Mouse (Mus musculus) liver, postnatal 0 days (tissue): ENCODE data around the gene Phactr2. TPM values are rescaled to one million over a fixed set of nuclear protein-coding genes. Genes with fewer than 3 reads are reported as not detected.

ENCODE experiments used
- ATAC-seq: fragments of 200-750 bp; cut with Nextera tagmentation; 2 replicates; pipeline ENCODE4 v1.8.0; 2017; ENCODE audit warnings: mild to moderate bottlenecking, moderate library complexity
- DNase-seq: peaks from one replicate; pipeline ENCODE4 v3.0.0-alpha.2; 2016
- H3K27ac ChIP-seq: fragments of 300-500 bp; sonication (generic); 2 replicates; pipeline ENCODE4 v1.5.1; 2014; ENCODE audit warnings: antibody characterized with exemption, moderate library complexity, mild to moderate bottlenecking, low read depth
- H3K27me3 ChIP-seq: fragments of 300-500 bp; sonication (generic); 2 replicates; pipeline ENCODE4 v1.6.1; 2014; ENCODE audit warnings: low read length, control low read depth, mixed read lengths; ENCODE audit not compliant: insufficient read depth
- H3K36me3 ChIP-seq: fragments of 300-500 bp; sonication (generic); replicated peaks from 2 replicates; pipeline ENCODE4 v1.6.1; 2014; ENCODE audit warnings: mild to moderate bottlenecking, control low read depth, low read length, moderate library complexity, mixed read lengths; ENCODE audit not compliant: insufficient read depth
- H3K4me1 ChIP-seq: fragments of 300-500 bp; sonication (generic); 2 replicates; pipeline ENCODE4 v1.6.1; 2014; ENCODE audit warnings: antibody characterized with exemption, mild to moderate bottlenecking, control low read depth; ENCODE audit not compliant: insufficient read depth
- H3K4me2 ChIP-seq: fragments of 300-500 bp; sonication (generic); 2 replicates; pipeline ENCODE4 v1.6.1; 2014; ENCODE audit warnings: low read depth, mild to moderate bottlenecking, low read length, moderate library complexity, mixed read lengths
- H3K4me3 ChIP-seq: fragments of 300-500 bp; sonication (generic); 2 replicates; pipeline ENCODE4 v1.5.1; 2014; ENCODE audit warnings: low read depth, low read length
- H3K9ac ChIP-seq: fragments of 300-500 bp; sonication (generic); replicated peaks from 2 replicates; pipeline ENCODE4 v1.6.1; 2014; ENCODE audit warnings: mild to moderate bottlenecking, moderate library complexity
- H3K9me3 ChIP-seq: fragments of 300-500 bp; sonication (generic); 2 replicates; pipeline ENCODE4 v1.6.1; 2016; ENCODE audit warnings: mild to moderate bottlenecking, control low read depth, low read length, mixed read lengths
- CTCF ChIP-seq: sonication (generic); IDR thresholded peaks from 2 replicates; pipeline ENCODE4 v1.5.1; 2016; ENCODE audit warnings: antibody characterized with exemption, low read depth
- EP300 ChIP-seq: IDR thresholded peaks from 2 replicates; pipeline ENCODE4 v1.6.1; 2016; ENCODE audit warnings: antibody characterized with exemption, low read depth, mild to moderate bottlenecking
- WGBS: fragments of 180-500 bp; shearing (Covaris S2); extraction: QIAGEN DNeasy Blood & Tissue Kit; methylation state at CpG from one replicate; pipeline ENCODE4 v1.1.7; 2014; ENCODE audit not compliant: insufficient replicate concordance; 5-methylcytosine and 5-hydroxymethylcytosine counted together
- polyA plus RNA-seq: library from polyadenylated mRNA; unstranded; fragments of >200 nt; fragmentation: Nextera tagmentation; extraction: Ambion mirVana; gene quantifications from 2 replicates; pipeline ENCODE4 v1.2.1, GENCODE M21; 2015

Gene Phactr2
- polyA plus RNA-seq, 1 experiment from 2014 or later, result 4.9 TPM

DNA sequence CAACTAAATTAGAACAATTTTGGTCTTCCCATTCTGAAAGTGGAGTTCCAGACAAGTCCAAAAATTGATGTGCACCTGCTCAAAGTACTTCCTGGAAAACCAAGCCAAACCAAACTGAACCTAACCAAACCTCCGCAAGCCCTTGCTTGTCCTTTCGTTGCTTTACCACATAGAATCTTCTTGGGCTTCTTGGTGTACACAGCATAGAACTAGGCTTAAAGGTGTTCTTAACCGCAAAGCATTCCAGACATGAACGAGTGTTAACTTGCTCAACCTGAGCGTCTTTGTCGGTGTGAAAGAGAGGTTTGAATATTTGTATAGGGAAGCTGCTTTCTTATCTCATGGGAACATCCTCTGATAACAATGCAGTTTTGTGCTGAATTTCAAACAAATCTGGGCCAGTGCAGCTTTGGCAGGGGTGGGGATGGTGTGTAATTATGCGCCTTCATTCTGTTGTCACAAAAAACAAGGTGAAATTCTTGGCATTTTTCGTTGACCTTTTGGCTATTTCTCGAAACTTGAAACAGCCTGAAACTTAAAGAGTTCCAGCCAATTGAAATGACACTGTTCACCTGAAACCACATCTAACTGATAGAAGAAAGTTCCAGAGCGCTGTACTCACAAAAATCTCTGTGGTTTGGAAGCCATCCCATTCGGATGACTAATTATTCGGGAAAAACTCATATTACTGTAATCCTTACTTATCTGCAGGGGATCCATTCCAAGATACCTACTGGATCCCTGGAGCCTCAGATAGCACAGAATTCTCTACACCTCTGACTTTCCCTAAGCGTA, 104.4 kb downstream of the Phactr2 start:
- DNase-seq (no peak), ATAC-seq (no peak)
- Histone ChIP-seq H3K4me2 (no peak overlapping the region), H3K9me3 (no peaks in the 10 kb centered on the region), H3K4me1 (no peaks in the 10 kb centered on the region), H3K27ac (no peak overlapping the region), H3K36me3 (no peaks in the 10 kb centered on the region), H3K9ac (no peak overlapping the region), H3K4me3 (no peak overlapping the region), H3K27me3 (no peaks in the 10 kb centered on the region)
- TF ChIP-seq CTCF (no peak), EP300 (no peak)
- WGBS, result 53% methylated on average over 13 of the region's 13 CpGs

DNA sequence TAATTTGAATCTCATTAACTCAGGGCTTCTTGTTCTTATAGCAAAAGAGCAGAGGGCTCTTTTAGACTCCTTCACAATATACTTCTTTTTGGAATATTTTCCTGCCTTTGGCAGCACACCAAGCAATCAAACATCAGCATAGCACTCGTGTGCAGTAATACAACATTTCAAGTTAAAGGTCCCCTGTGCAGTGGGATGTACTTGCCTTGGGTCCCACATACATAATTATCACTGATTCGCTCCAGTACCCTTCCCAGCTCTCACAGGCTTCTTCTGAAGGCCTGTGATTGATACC, 110.0 kb downstream of the Phactr2 start:
- no peaks in the 10 kb centered on the region for H3K36me3 ChIP-seq
- H3K4me3 ChIP-seq, result no peak overlapping the region
- no peaks in the 10 kb centered on the region for H3K27me3 ChIP-seq
- H3K4me2 ChIP-seq, result no peak overlapping the region
- no peak overlapping the region for H3K27ac ChIP-seq
- 67% methylated on average over 2 of the region's 2 CpGs for WGBS
- no peak overlapping the region for H3K9ac ChIP-seq
- H3K4me1 ChIP-seq, result no peaks in the 10 kb centered on the region
- ATAC-seq (no peak), DNase-seq (no peak)
- no peaks in the 10 kb centered on the region for H3K9me3 ChIP-seq
- TF ChIP-seq CTCF (no peak), EP300 (no peak)

DNA sequence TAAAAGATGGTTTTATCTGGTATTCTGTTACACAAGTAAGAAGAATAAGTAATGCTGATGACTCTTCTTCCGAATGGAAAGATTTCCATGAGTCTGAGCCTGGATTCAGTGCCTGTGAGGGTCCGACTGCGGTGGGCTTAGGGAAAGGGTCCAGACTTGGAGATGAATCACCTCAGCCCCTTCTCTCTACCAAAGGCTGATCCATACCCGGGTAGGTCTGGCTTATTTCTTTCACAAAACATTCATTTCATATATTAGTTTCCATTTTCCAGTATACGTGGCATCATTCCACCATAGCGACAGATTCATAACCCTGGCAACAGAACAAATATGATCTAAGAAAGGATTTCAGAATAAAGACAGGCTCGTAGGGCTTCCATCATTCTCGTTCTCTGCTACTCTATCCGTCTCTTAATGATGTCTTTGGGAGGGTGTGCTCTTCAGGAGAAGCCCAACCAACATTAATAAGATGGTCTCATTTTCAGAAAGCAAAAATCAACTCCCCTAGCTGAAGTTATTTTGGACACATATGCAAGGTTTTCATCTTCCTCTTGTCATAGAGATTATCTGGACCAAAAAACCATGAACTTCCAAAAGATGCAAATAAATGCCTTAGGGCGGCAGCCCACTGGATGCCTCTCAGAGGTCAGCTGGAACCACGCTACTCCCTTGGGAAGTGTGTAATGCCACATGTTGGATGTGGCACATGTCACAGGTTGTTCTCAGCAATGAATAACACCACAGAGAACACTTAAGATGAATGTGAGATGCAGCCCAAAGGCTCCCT, 110.5 kb downstream of the Phactr2 start:
- no peak overlapping the region for H3K4me3 ChIP-seq
- TF ChIP-seq CTCF (no peak), EP300 (no peak)
- no peaks in the 10 kb centered on the region for H3K36me3 ChIP-seq
- no peaks in the 10 kb centered on the region for H3K4me1 ChIP-seq
- 75% methylated on average over 11 of the region's 11 CpGs for WGBS
- ATAC-seq, result no peak
- no peak for DNase-seq
- no peak overlapping the region for H3K9ac ChIP-seq
- no peaks in the 10 kb centered on the region for H3K27me3 ChIP-seq
- H3K27ac ChIP-seq, result no peak overlapping the region
- H3K4me2 ChIP-seq, result no peak overlapping the region
- no peaks in the 10 kb centered on the region for H3K9me3 ChIP-seq

DNA sequence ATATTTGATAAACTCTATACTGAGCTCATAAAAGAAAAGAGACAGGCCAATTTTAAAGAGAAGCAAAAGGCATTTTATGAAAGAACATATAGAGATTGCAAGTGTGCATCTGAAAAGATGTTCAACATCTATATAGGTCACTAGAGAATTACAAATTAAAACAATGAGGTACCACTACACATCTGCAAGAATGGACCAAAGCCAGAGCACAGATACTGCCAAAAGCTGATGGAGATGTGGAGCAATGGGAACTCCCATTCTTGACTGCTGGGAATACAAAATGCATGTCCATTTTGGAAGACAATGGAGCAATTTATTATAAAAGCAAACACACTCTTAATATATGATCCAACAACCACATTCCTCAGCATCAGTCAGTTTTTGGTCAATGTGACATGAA, 113.3 kb downstream of the Phactr2 start:
- no peak for DNase-seq
- no peak overlapping the region for H3K4me2 ChIP-seq
- TF ChIP-seq EP300, result no peak
- TF ChIP-seq CTCF, result no peak

GRCm38 (mm10) chr10:13359846-13360245, 114.4 kb downstream of the Phactr2 start:
- Histone ChIP-seq H3K4me3 (no peak overlapping the region), H3K36me3 (no peaks in the 10 kb centered on the region), H3K4me2 (no peak overlapping the region), H3K9me3 (no peaks in the 10 kb centered on the region), H3K4me1 (no peaks in the 10 kb centered on the region), H3K27me3 (no peaks in the 10 kb centered on the region), H3K27ac (no peak overlapping the region), H3K9ac (no peak overlapping the region)
- ATAC-seq (no peak), DNase-seq (no peak)
- WGBS, result 85% methylated on average over 5 of the region's 5 CpGs
- TF ChIP-seq CTCF (no peak), EP300 (no peak)

More for the DNA sequence above, 113.3 kb downstream of the Phactr2 start:
- ATAC-seq, result no peak
- H3K27me3 ChIP-seq, result no peaks in the 10 kb centered on the region
- no peaks in the 10 kb centered on the region for H3K36me3 ChIP-seq
- H3K9ac ChIP-seq, result no peak overlapping the region
- H3K27ac ChIP-seq, result no peak overlapping the region
- H3K9me3 ChIP-seq, result no peaks in the 10 kb centered on the region
- no peak overlapping the region for H3K4me3 ChIP-seq
- no peaks in the 10 kb centered on the region for H3K4me1 ChIP-seq

GRCm38 (mm10) chr10:13358679-13359078, 115.5 kb downstream of the Phactr2 start:
- WGBS, result 42% methylated on average over 3 of the region's 3 CpGs
- H3K36me3 ChIP-seq, result no peaks in the 10 kb centered on the region
- TF ChIP-seq CTCF (no peak), EP300 (peak; percentile 83)
- H3K4me2 ChIP-seq, result no peak overlapping the region
- no peak overlapping the region for H3K9ac ChIP-seq
- no peak for DNase-seq
- H3K27me3 ChIP-seq, result no peaks in the 10 kb centered on the region
- no peak overlapping the region for H3K4me3 ChIP-seq
- H3K9me3 ChIP-seq, result no peaks in the 10 kb centered on the region
- no peaks in the 10 kb centered on the region for H3K4me1 ChIP-seq
- ATAC-seq, result no peak
- H3K27ac ChIP-seq, result no peak overlapping the region
